Mouse (Mus musculus) midbrain, embryonic 11.5 days (tissue): ENCODE data around the gene Pde6d. TPM values are rescaled to one million over a fixed set of nuclear protein-coding genes. Genes with fewer than 3 reads are reported as not detected.

Source experiments
- ATAC-seq: fragments of 200-750 bp; cut with Nextera tagmentation; 2 replicates; pipeline ENCODE4 v1.8.0; 2017; ENCODE audit warnings: moderate TSS enrichment, moderate library complexity; ENCODE audit not compliant: low FRiP score
- DNase-seq: peaks from one replicate; pipeline ENCODE4 v3.0.0; 2015; ENCODE audit warnings: low spot score; ENCODE audit errors: missing footprints
- H3K27ac ChIP-seq: fragments of 300-500 bp; sonication (generic); 2 replicates; pipeline ENCODE4 v1.5.1; 2014; ENCODE audit warnings: low read depth, low read length
- H3K27me3 ChIP-seq: fragments of 300-500 bp; sonication (generic); 2 replicates; pipeline ENCODE4 v1.6.1; 2014; ENCODE audit warnings: mild to moderate bottlenecking, low read length, moderate library complexity, mixed read lengths; ENCODE audit not compliant: control insufficient read depth, insufficient read depth
- H3K36me3 ChIP-seq: fragments of 300-500 bp; sonication (generic); 2 replicates; pipeline ENCODE4 v1.6.1; 2014; ENCODE audit warnings: mild to moderate bottlenecking, low read length, moderate library complexity, mixed read lengths; ENCODE audit not compliant: control insufficient read depth, insufficient read depth
- H3K4me1 ChIP-seq: fragments of 300-500 bp; sonication (generic); 2 replicates; pipeline ENCODE4 v1.6.1; 2014; ENCODE audit warnings: low read length; ENCODE audit not compliant: control insufficient read depth, insufficient read depth
- H3K4me2 ChIP-seq: fragments of 300-500 bp; sonication (generic); 2 replicates; pipeline ENCODE4 v1.6.1; 2014; ENCODE audit warnings: mild to moderate bottlenecking, moderate library complexity
- H3K4me3 ChIP-seq: fragments of 300-500 bp; sonication (generic); 2 replicates; pipeline ENCODE4 v1.5.1; 2014; ENCODE audit warnings: low read depth, low read length
- H3K9ac ChIP-seq: fragments of 300-500 bp; sonication (generic); 2 replicates; pipeline ENCODE4 v1.6.1; 2014; ENCODE audit warnings: low read length
- H3K9me3 ChIP-seq: fragments of 300-500 bp; sonication (generic); 2 replicates; pipeline ENCODE4 v1.6.1; 2016; ENCODE audit warnings: low read length; ENCODE audit not compliant: control insufficient read depth
- WGBS: fragments of 180-500 bp; shearing (Covaris S2); extraction: QIAGEN DNeasy Blood & Tissue Kit; methylation state at CpG from one replicate; pipeline ENCODE4 v1.1.7; 2014; 5-methylcytosine and 5-hydroxymethylcytosine counted together
- polyA plus RNA-seq: library from polyadenylated mRNA; unstranded; fragments of >200 nt; fragmentation: Nextera tagmentation; extraction: Ambion mirVana; gene quantifications from 2 replicates; pipeline ENCODE4 v1.2.1, GENCODE M21; 2014

Gene Pde6d
- polyA plus RNA-seq, 1 experiment from 2014 or later = 94.3 TPM

GRCm38 (mm10) chr1:86531547-86532321, 50.7 kb downstream of the Pde6d start:
- Histone ChIP-seq H3K36me3 (peaks cover 14% of the 10 kb centered on the region), H3K4me2 (peak overlapping the region; percentile 12; the same call in 1 of the 2 replicates)
- peak; percentile 63 for ATAC-seq

GRCm38 (mm10) chr1:86530871-86531546, 51.4 kb downstream of the Pde6d start:
- Histone ChIP-seq H3K36me3 (peaks cover 14% of the 10 kb centered on the region), H3K4me2 (no peak overlapping the region), H3K9ac (no peak overlapping the region), H3K4me3 (peak overlapping the region; percentile 6; the same call in 1 of the 2 replicates), H3K27ac (peak overlapping the region; percentile 55), H3K9me3 (no peaks in the 10 kb centered on the region), H3K27me3 (no peaks in the 10 kb centered on the region), H3K4me1 (peaks cover 27% of the 10 kb centered on the region)
- ATAC-seq = no peak
- 24% methylated on average over 4 of the region's 4 CpGs for WGBS
- peak; percentile 92 for DNase-seq

More at GRCm38 (mm10) chr1:86531547-86532321, 50.7 kb downstream of the Pde6d start:
- Histone ChIP-seq H3K9ac (no peak overlapping the region), H3K27me3 (no peaks in the 10 kb centered on the region), H3K4me1 (peaks cover 27% of the 10 kb centered on the region), H3K27ac (peak overlapping the region; percentile 55), H3K4me3 (no peak overlapping the region; the same call in 1 of the 2 replicates), H3K9me3 (no peaks in the 10 kb centered on the region)
- DNase-seq = peak; percentile 96
- 4% methylated on average over 13 of the region's 13 CpGs for WGBS

GRCm38 (mm10) chr1:86529590-86529989, 52.8 kb downstream of the Pde6d start:
- Histone ChIP-seq H3K4me3 (peak overlapping the region; percentile 92), H3K27ac (peak overlapping the region; percentile 89; the same call in 1 of the 2 replicates), H3K9me3 (no peaks in the 10 kb centered on the region), H3K4me1 (peaks cover 34% of the 10 kb centered on the region), H3K27me3 (no peaks in the 10 kb centered on the region), H3K9ac (peak overlapping the region; percentile 100), H3K36me3 (peaks cover 14% of the 10 kb centered on the region), H3K4me2 (peak overlapping the region; percentile 98)
- WGBS = 57% methylated on average over 4 of the region's 4 CpGs
- DNase-seq = peak; percentile 87
- ATAC-seq = no peak

- ATAC-seq (no peak), DNase-seq (peak; percentile 92)
- Histone ChIP-seq H3K4me3 (peak overlapping the region; percentile 92), H3K27me3 (no peaks in the 10 kb centered on the region), H3K36me3 (peaks cover 14% of the 10 kb centered on the region), H3K9ac (peak overlapping the region; percentile 100), H3K4me2 (peak overlapping the region; percentile 98), H3K27ac (peak overlapping the region; percentile 89; the same call in 1 of the 2 replicates), H3K4me1 (peaks cover 39% of the 10 kb centered on the region), H3K9me3 (no peaks in the 10 kb centered on the region)
- under 1% methylated on average over 15 of the region's 15 CpGs for WGBS
Observed at GRCm38 (mm10) chr1:86528571-86529180, 53.8 kb downstream of the Pde6d start.

- DNase-seq = peak; percentile 99
- Histone ChIP-seq H3K27ac (peak overlapping the region; percentile 89), H3K9me3 (no peaks in the 10 kb centered on the region), H3K4me1 (peaks cover 39% of the 10 kb centered on the region), H3K4me2 (peak overlapping the region; percentile 98), H3K9ac (peak overlapping the region; percentile 100), H3K27me3 (no peaks in the 10 kb centered on the region), H3K36me3 (peaks cover 14% of the 10 kb centered on the region), H3K4me3 (peak overlapping the region; percentile 92)
- under 1% methylated on average over 85 of the region's 89 CpGs for WGBS
- peak; percentile 2; the same call in 1 of the 2 replicates for ATAC-seq
Observed at GRCm38 (mm10) chr1:86527599-86528486, 54.6 kb downstream of the Pde6d start.

GRCm38 (mm10) chr1:86526789-86527598, 55.4 kb downstream of the Pde6d start:
- peak; percentile 92 for DNase-seq
- H3K4me2 ChIP-seq = peak overlapping the region; percentile 98
- H3K4me1 ChIP-seq = peaks cover 35% of the 10 kb centered on the region
- H3K27ac ChIP-seq = peak overlapping the region; percentile 89
- H3K9me3 ChIP-seq = no peaks in the 10 kb centered on the region
- H3K9ac ChIP-seq = peak overlapping the region; percentile 100
- under 1% methylated on average over 111 of the region's 111 CpGs for WGBS
- H3K36me3 ChIP-seq = peaks cover 14% of the 10 kb centered on the region
- no peaks in the 10 kb centered on the region for H3K27me3 ChIP-seq
- 0 out of 2 replicates have a peak, but pooled peaks have one; percentile 4 for ATAC-seq
- H3K4me3 ChIP-seq = peak overlapping the region; percentile 92

GRCm38 (mm10) chr1:86526116-86526788, 56.2 kb downstream of the Pde6d start, which contains the start of gene Ptma:
Ptma (plus strand) TSS chr1:86526726.
- Histone ChIP-seq H3K9me3 (no peaks in the 10 kb centered on the region), H3K27ac (peak within 1 kb of the TSS; percentile 97), H3K4me3 (peak within 1 kb of the TSS; percentile 92), H3K4me2 (peak within 1 kb of the TSS; percentile 98), H3K4me1 (peaks cover 29% of the 10 kb centered on the region), H3K9ac (peak within 1 kb of the TSS; percentile 100), H3K36me3 (peaks cover 14% of the 10 kb centered on the region), H3K27me3 (no peaks in the 10 kb centered on the region)
- WGBS = under 1% methylated on average over 50 of the region's 63 CpGs
- peak; percentile 100 for DNase-seq
- ATAC-seq = peak; percentile 95
